Mouse (Mus musculus) MEL (cell line): ENCODE results near the gene Ndrg4. TPM values are rescaled to one million over a fixed set of nuclear protein-coding genes. Genes with fewer than 3 reads are reported as not detected.

Experiments
- DNase-seq: peaks from one replicate; pipeline ENCODE4 v3.0.0; 2011; ENCODE audit warnings: low read depth, low spot score
- H3K27ac ChIP-seq: 2 replicates; pipeline ENCODE4 v1.5.1; 2012; ENCODE audit warnings: low read depth, mild to moderate bottlenecking, control low read depth, low read length, moderate library complexity; ENCODE audit not compliant: control insufficient read depth
- H3K27me3 ChIP-seq, 2 experiments: fragments of 150-350 bp in 1 of 2; sonication (generic) in 1 of 2; 2 replicates each; pipeline ENCODE4 v1.6.1; 2012; ENCODE audit warnings: low read length in 2 of 2, mild to moderate bottlenecking in 2 of 2, improper control_type of control experiment in 1 of 2, moderate library complexity in 1 of 2; ENCODE audit not compliant: insufficient read depth in 2 of 2, control insufficient read depth in 1 of 2
- H3K36me3 ChIP-seq, 2 experiments: 2 replicates each; pipeline ENCODE4 v1.6.1; 2012 to 2014; ENCODE audit warnings: low read length in 2 of 2, improper control_type of control experiment in 1 of 2, inconsistent platforms in 1 of 2, mild to moderate bottlenecking in 1 of 2; ENCODE audit not compliant: insufficient read depth in 2 of 2, control insufficient read depth in 1 of 2
- H3K4me1 ChIP-seq, 2 experiments: fragments of 150-350 bp in 1 of 2; sonication (generic) in 1 of 2; 2 replicates each; pipeline ENCODE4 v1.6.1; 2012; ENCODE audit warnings: low read length in 2 of 2, improper control_type of control experiment in 1 of 2, mild to moderate bottlenecking in 1 of 2; ENCODE audit not compliant: insufficient read depth in 2 of 2, control insufficient read depth in 1 of 2
- H3K4me3 ChIP-seq, 2 experiments: fragments of 150-350 bp in 1 of 2; sonication (generic) in 1 of 2; 2 replicates each; pipeline ENCODE4 v1.5.1; 2012; ENCODE audit warnings: low read depth in 2 of 2, low read length in 2 of 2, mild to moderate bottlenecking in 2 of 2, moderate library complexity in 2 of 2, control low read depth in 1 of 2, improper control_type of control experiment in 1 of 2; ENCODE audit not compliant: control insufficient read depth in 1 of 2, insufficient read depth in 1 of 2
- H3K79me2 ChIP-seq: 2 replicates; pipeline ENCODE4 v1.6.1; 2012; ENCODE audit warnings: mild to moderate bottlenecking, low read length, moderate library complexity; ENCODE audit not compliant: control insufficient read depth, poor library complexity, insufficient read depth
- H3K9ac ChIP-seq: 2 replicates; pipeline ENCODE4 v1.6.1; 2012; ENCODE audit warnings: low read depth, mild to moderate bottlenecking, control low read depth, low read length, moderate library complexity; ENCODE audit not compliant: control insufficient read depth, poor library complexity, severe bottlenecking
- H3K9me3 ChIP-seq: fragments of 150-350 bp; sonication (generic); replicated peaks from 2 replicates; pipeline ENCODE4 v1.6.1; 2012; ENCODE audit warnings: mild to moderate bottlenecking, low read length, improper control_type of control experiment, moderate library complexity; ENCODE audit not compliant: insufficient read depth
- CHD1 ChIP-seq: IDR thresholded peaks from 2 replicates; pipeline ENCODE4 v1.6.1; 2012; ENCODE audit warnings: low read depth, mild to moderate bottlenecking, inconsistent platforms, low read length, improper control_type of control experiment
- CTCF ChIP-seq, 3 experiments: IDR thresholded peaks in 2 of 3; conservative IDR thresholded peaks in 1 of 3; 2 replicates each; pipeline ENCODE4 v1.5.1; 2011 to 2012; ENCODE audit warnings: low read length in 3 of 3, low read depth in 2 of 3, mild to moderate bottlenecking in 2 of 3, improper control_type of control experiment in 1 of 3, inconsistent platforms in 1 of 3, mixed read lengths in 1 of 3, moderate library complexity in 1 of 3; ENCODE audit not compliant: control insufficient read depth in 1 of 3, insufficient read depth in 1 of 3, poor library complexity in 1 of 3, severe bottlenecking in 1 of 3
- ETS1 ChIP-seq: IDR thresholded peaks from 2 replicates; pipeline ENCODE4 v1.6.1; 2012; ENCODE audit warnings: low read depth, mild to moderate bottlenecking, inconsistent platforms, low read length, improper control_type of control experiment, moderate library complexity
- JUND ChIP-seq: IDR thresholded peaks from 2 replicates; pipeline ENCODE4 v1.6.1; 2011; ENCODE audit warnings: low read depth, mild to moderate bottlenecking, improper control_type of control experiment, low read length
- KAT2A ChIP-seq: conservative IDR thresholded peaks from 2 replicates; pipeline ENCODE4 v1.6.1; 2012; ENCODE audit warnings: low read depth, low read length, improper control_type of control experiment, inconsistent platforms
- MAZ ChIP-seq: IDR thresholded peaks from 2 replicates; pipeline ENCODE4 v1.6.1; 2012; ENCODE audit warnings: low read depth, mild to moderate bottlenecking, inconsistent platforms, low read length, improper control_type of control experiment
- MXI1 ChIP-seq: IDR thresholded peaks from 2 replicates; pipeline ENCODE4 v1.6.1; 2011; ENCODE audit warnings: mild to moderate bottlenecking, low read depth, low read length, improper control_type of control experiment
- MYB ChIP-seq: IDR thresholded peaks from 2 replicates; pipeline ENCODE4 v1.6.1; 2011; ENCODE audit warnings: mild to moderate bottlenecking, low read depth, low read length, improper control_type of control experiment
- MYC ChIP-seq: IDR thresholded peaks from 2 replicates; pipeline ENCODE4 v1.6.1; 2011; ENCODE audit warnings: low read depth, mild to moderate bottlenecking, low read length, improper control_type of control experiment, moderate library complexity
- NELFE ChIP-seq: IDR thresholded peaks from 2 replicates; pipeline ENCODE4 v1.6.1; 2011; ENCODE audit warnings: low read depth, low read length, improper control_type of control experiment
- POLR2AphosphoS2 ChIP-seq: IDR thresholded peaks from 2 replicates; pipeline ENCODE4 v1.6.1; 2011; ENCODE audit warnings: low read length, improper control_type of control experiment
- SIN3A ChIP-seq: IDR thresholded peaks from 2 replicates; pipeline ENCODE4 v1.6.1; 2012; ENCODE audit warnings: low read length, improper control_type of control experiment, inconsistent platforms
- TAL1 ChIP-seq: IDR thresholded peaks from 2 replicates; pipeline ENCODE4 v1.6.1; 2012; ENCODE audit warnings: mild to moderate bottlenecking, inconsistent platforms, low read length, moderate library complexity, mixed read lengths
- ZC3H11A ChIP-seq: IDR thresholded peaks from 2 replicates; pipeline ENCODE4 v1.6.1; 2012; ENCODE audit warnings: low read depth, mild to moderate bottlenecking, inconsistent platforms, low read length, improper control_type of control experiment
- ZMIZ1 ChIP-seq: IDR thresholded peaks from 2 replicates; pipeline ENCODE4 v1.6.1; 2012; ENCODE audit warnings: low read depth, mild to moderate bottlenecking, inconsistent platforms, low read length, improper control_type of control experiment, moderate library complexity
- polyA plus RNA-seq, 2 experiments: library from polyadenylated mRNA; stranded (reverse) in 1 of 2; unstranded in 1 of 2; fragments of >175 nt in 1 of 2; fragments of >200 nt in 1 of 2; gene quantifications; 2 replicates each; pipeline versions ENCODE4 v1.2.1 to v1.2.4; 2012; ENCODE audit warnings: low replicate concordance in 2 of 2, low read depth in 1 of 2; ENCODE audit not compliant: insufficient read length in 2 of 2, insufficient read depth in 1 of 2, missing spikeins in 1 of 2
- total RNA-seq: library from RNA; depleted of rRNA; stranded (reverse); fragments of 300-350 nt; gene quantifications from 2 replicates; pipeline ENCODE4 v1.2.3, GENCODE M21; 2012

The Ndrg4 gene
- total and polyA plus RNA-seq, 3 experiments: 0.15 to 0.28 TPM; not detected in 1

GRCm38 (mm10) chr8:95634063-95634340 lies 42.8 kb upstream of the Ndrg4 start:
- peak overlapping the region; percentile 75 for H3K9ac ChIP-seq
- peak; percentile 59 for DNase-seq
- H3K4me1 ChIP-seq: peaks cover 6 to 11% of the 10 kb centered on the region in 2 experiments
- H3K9me3 ChIP-seq: no peaks in the 10 kb centered on the region
- TF ChIP-seq MXI1 (peak; percentile 24; the same call in 1 of the 2 replicates), CHD1 (no peak), POLR2AphosphoS2 (no peak), NELFE (no peak), KAT2A (no peak), MYB (no peak), ZC3H11A (no peak), TAL1 (no peak), CTCF (IDR thresholded peaks at IDR 0.05 in 2 of 3, conservative IDR thresholded peaks at IDR 0.05 in 1 of 3; ENCODE audit: control insufficient read depth in 1 of 3, insufficient read depth in 1 of 3, low read depth in 2 of 3, low read length in 3 of 3, poor library complexity in 1 of 3, severe bottlenecking in 1 of 3) (0 out of 6 replicates have a peak, but pooled peaks of 1 of the 3 experiments have one; percentile 6)
- no peak overlapping the region for H3K27ac ChIP-seq
- peak overlapping the region; percentile 54 to 73 for H3K4me3 ChIP-seq
- peaks cover 12% of the 10 kb centered on the region for H3K79me2 ChIP-seq
- peaks cover 6 to 18% of the 10 kb centered on the region in 2 experiments for H3K36me3 ChIP-seq
- no peaks in the 10 kb centered on the region for H3K27me3 ChIP-seq

- Histone ChIP-seq H3K4me1 (no peaks in the 10 kb centered on the region), H3K27me3 (no peaks in the 10 kb centered on the region), H3K27ac (no peak overlapping the region), H3K9ac (no peak overlapping the region), H3K4me3 (no peak overlapping the region), H3K36me3 (no peaks in the 10 kb centered on the region; a peak in 2 of 4 replicates), H3K9me3 (no peaks in the 10 kb centered on the region)
- no peak for DNase-seq
- TF ChIP-seq KAT2A (no peak), ZMIZ1 (no peak), CTCF (IDR thresholded peaks at IDR 0.05 in 2 of 3, conservative IDR thresholded peaks at IDR 0.05 in 1 of 3; ENCODE audit: control insufficient read depth in 1 of 3, insufficient read depth in 1 of 3, low read depth in 2 of 3, low read length in 3 of 3, poor library complexity in 1 of 3, severe bottlenecking in 1 of 3) (no peak), ETS1 (no peak), SIN3A (no peak), MYC (no peak), JUND (no peak)
- TF ChIP-seq, all 39 proteins: peak for 0
- no peaks in the 10 kb centered on the region for H3K79me2 ChIP-seq
These were observed 31.8 kb upstream of the Ndrg4 start for GRCm38 (mm10) chr8:95644942-95645341.

- DNase-seq: no peak
- Histone ChIP-seq H3K36me3 (no peaks in the 10 kb centered on the region; a peak in 2 of 4 replicates), H3K27ac (no peak overlapping the region), H3K9ac (no peak overlapping the region), H3K4me3 (no peak overlapping the region), H3K27me3 (no peaks in the 10 kb centered on the region), H3K4me1 (no peaks in the 10 kb centered on the region; a peak in 1 of 4 replicates), H3K79me2 (no peaks in the 10 kb centered on the region), H3K9me3 (no peaks in the 10 kb centered on the region)
- TF ChIP-seq MAZ (no peak), TAL1 (0 out of 2 replicates have a peak, but pooled peaks have one; percentile 16)
These were observed 28.5 kb upstream of the Ndrg4 start for GRCm38 (mm10) chr8:95648251-95648650.
